Mouse (Mus musculus) limb, embryonic 11.5 days (tissue): ENCODE measurements around the gene Sec22b. TPM values are rescaled to one million over a fixed set of nuclear protein-coding genes. Genes with fewer than 3 reads are reported as not detected.

Experiments
- ATAC-seq: fragments of 200-750 bp; cut with Nextera tagmentation; 2 replicates; pipeline ENCODE4 v1.8.0; 2017; ENCODE audit warnings: low read depth; ENCODE audit not compliant: insufficient number of reproducible peaks, low FRiP score, low TSS enrichment
- DNase-seq: peaks from one replicate; pipeline ENCODE4 v3.0.0-alpha.2; 2015; ENCODE audit warnings: low spot score
- H3K27ac ChIP-seq: fragments of 300-500 bp; sonication (generic); replicated peaks from 2 replicates; pipeline ENCODE4 v1.5.1; 2014; ENCODE audit warnings: low read depth, mild to moderate bottlenecking, low read length
- H3K27me3 ChIP-seq: fragments of 300-500 bp; sonication (generic); 2 replicates; pipeline ENCODE4 v1.6.1; 2014; ENCODE audit warnings: mild to moderate bottlenecking, low read length, mixed read lengths; ENCODE audit not compliant: control insufficient read depth, insufficient read depth
- H3K36me3 ChIP-seq: fragments of 300-500 bp; sonication (generic); 2 replicates; pipeline ENCODE4 v1.6.1; 2014; ENCODE audit warnings: mild to moderate bottlenecking, low read length, moderate library complexity, mixed read lengths; ENCODE audit not compliant: control insufficient read depth, insufficient read depth
- H3K4me1 ChIP-seq: fragments of 300-500 bp; sonication (generic); 2 replicates; pipeline ENCODE4 v1.6.1; 2014; ENCODE audit warnings: low read length, mixed read lengths; ENCODE audit not compliant: control insufficient read depth, insufficient read depth
- H3K4me2 ChIP-seq: fragments of 300-500 bp; sonication (generic); 2 replicates; pipeline ENCODE4 v1.6.1; 2014; ENCODE audit warnings: low read depth, mild to moderate bottlenecking, moderate library complexity; ENCODE audit not compliant: severe bottlenecking
- H3K4me3 ChIP-seq: fragments of 300-500 bp; sonication (generic); 2 replicates; pipeline ENCODE4 v1.5.1; 2014; ENCODE audit warnings: low read depth, low read length
- H3K9ac ChIP-seq: fragments of 300-500 bp; sonication (generic); 2 replicates; pipeline ENCODE4 v1.6.1; 2014; ENCODE audit warnings: mild to moderate bottlenecking, low read length
- H3K9me3 ChIP-seq: fragments of 300-500 bp; sonication (generic); 2 replicates; pipeline ENCODE4 v1.6.1; 2016; ENCODE audit warnings: low read length; ENCODE audit not compliant: control insufficient read depth
- WGBS: fragments of 180-500 bp; shearing (Covaris S2); extraction: QIAGEN DNeasy Blood & Tissue Kit; methylation state at CpG from one replicate; pipeline ENCODE4 v1.1.7; 2014; 5-methylcytosine and 5-hydroxymethylcytosine counted together
- polyA plus RNA-seq: library from polyadenylated mRNA; unstranded; fragments of >200 nt; fragmentation: Nextera tagmentation; extraction: Ambion mirVana; gene quantifications from 2 replicates; pipeline ENCODE4 v1.2.1, GENCODE M21; 2014

Sec22b gene
- polyA plus RNA-seq, 1 experiment from 2014 or later: 153 TPM

DNA sequence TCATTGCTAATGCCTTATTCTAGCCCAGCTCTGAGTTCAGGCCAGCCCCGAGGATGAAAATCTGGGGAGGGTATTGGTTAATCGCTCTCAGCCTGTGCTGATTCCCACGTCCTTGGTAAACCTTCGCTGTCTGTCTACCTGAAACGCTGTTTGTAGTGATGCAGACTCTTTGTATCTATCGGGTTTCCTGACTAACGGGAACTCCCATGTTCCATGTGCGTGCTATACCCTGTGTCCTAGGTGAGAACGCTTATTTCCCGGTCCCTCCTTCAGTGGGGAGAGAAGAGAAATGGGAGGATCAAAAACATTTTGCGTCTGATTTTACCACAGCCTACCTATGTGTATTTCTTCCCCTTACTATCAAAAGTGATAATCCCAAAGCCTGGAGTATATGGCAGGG, 31.8 kb downstream of the Sec22b start:
- H3K27me3 ChIP-seq: peaks cover 3% of the 10 kb centered on the region; the same call in 1 of the 2 replicates
- H3K36me3 ChIP-seq: no peaks in the 10 kb centered on the region
- DNase-seq: no peak
- H3K9me3 ChIP-seq: no peaks in the 10 kb centered on the region
- ATAC-seq: no peak
- H3K4me1 ChIP-seq: peaks cover 27% of the 10 kb centered on the region
- no peak overlapping the region for H3K27ac ChIP-seq
- H3K9ac ChIP-seq: no peak overlapping the region
- H3K4me2 ChIP-seq: peak overlapping the region; percentile 29; the same call in 1 of the 2 replicates
- no peak overlapping the region for H3K4me3 ChIP-seq
- 38% methylated on average over 11 of the region's 11 CpGs for WGBS

DNA sequence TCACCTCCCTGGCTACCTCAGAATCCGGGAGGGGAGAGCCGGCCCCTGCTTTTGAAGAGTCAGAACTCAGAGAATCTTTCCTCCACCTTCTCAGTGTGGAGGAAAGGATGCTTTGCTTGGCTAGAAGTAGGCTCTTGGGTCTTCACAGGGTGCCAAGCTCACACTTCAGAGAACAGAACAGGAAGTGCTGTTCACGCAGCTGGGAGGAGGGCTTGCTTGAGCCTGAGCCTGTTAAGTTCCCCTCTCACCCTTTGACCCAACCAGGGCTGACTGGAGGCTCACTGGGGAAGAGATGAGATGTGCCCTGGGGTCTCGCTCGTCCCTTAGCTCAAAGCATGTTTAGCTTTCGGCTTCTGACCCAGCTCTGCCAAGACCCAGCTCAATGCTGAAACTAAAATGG, 32.3 kb downstream of the Sec22b start:
- no peak overlapping the region for H3K4me3 ChIP-seq
- H3K4me1 ChIP-seq: peaks cover 27% of the 10 kb centered on the region
- no peaks in the 10 kb centered on the region for H3K9me3 ChIP-seq
- no peak for DNase-seq
- H3K27ac ChIP-seq: no peak overlapping the region
- H3K36me3 ChIP-seq: no peaks in the 10 kb centered on the region
- H3K27me3 ChIP-seq: peaks cover 3% of the 10 kb centered on the region; the same call in 1 of the 2 replicates
- no peak overlapping the region for H3K9ac ChIP-seq
- H3K4me2 ChIP-seq: no peak overlapping the region
- WGBS: 14% methylated on average over 6 of the region's 6 CpGs
- no peak for ATAC-seq

DNA sequence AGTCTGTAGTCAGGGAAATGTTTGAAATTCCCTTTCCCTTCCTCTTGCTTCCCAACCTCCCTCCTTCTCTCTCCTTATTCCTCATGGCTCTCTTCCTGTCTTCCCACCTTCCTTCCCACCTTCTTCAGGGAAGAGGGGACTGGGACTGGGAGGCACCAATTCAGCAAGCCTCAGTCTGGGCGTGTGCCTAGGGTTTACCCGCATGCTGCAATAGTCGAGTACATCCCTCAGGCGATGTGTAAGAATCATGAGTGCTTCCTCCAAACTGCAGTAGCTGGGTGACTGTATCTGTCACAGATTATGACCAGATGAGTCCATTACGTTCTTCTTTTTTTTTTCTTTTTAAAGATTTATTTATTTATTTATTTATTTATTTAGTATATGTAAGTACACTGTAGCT, 32.8 kb downstream of the Sec22b start:
- ATAC-seq (no peak), DNase-seq (no peak)
- H3K9me3 ChIP-seq: no peaks in the 10 kb centered on the region
- WGBS: 72% methylated on average over 5 of the region's 5 CpGs
- H3K4me3 ChIP-seq: no peak overlapping the region
- no peaks in the 10 kb centered on the region for H3K36me3 ChIP-seq
- peaks cover 27% of the 10 kb centered on the region for H3K4me1 ChIP-seq
- H3K4me2 ChIP-seq: no peak overlapping the region
- H3K27me3 ChIP-seq: peaks cover 3% of the 10 kb centered on the region; the same call in 1 of the 2 replicates
- no peak overlapping the region for H3K27ac ChIP-seq
- no peak overlapping the region for H3K9ac ChIP-seq

- Histone ChIP-seq H3K9ac (no peak overlapping the region), H3K27me3 (peaks cover 3% of the 10 kb centered on the region; the same call in 1 of the 2 replicates), H3K27ac (no peak overlapping the region), H3K4me2 (no peak overlapping the region), H3K4me3 (no peak overlapping the region), H3K36me3 (no peaks in the 10 kb centered on the region), H3K9me3 (no peaks in the 10 kb centered on the region), H3K4me1 (peaks cover 30% of the 10 kb centered on the region)
- no peak for DNase-seq
- 68% methylated on average over 6 of the region's 6 CpGs for WGBS
- peak; percentile 52; the same call in 1 of the 2 replicates for ATAC-seq
Measured at GRCm38 (mm10) chr3:97934331-97935300, 33.6 kb downstream of the Sec22b start.

DNA sequence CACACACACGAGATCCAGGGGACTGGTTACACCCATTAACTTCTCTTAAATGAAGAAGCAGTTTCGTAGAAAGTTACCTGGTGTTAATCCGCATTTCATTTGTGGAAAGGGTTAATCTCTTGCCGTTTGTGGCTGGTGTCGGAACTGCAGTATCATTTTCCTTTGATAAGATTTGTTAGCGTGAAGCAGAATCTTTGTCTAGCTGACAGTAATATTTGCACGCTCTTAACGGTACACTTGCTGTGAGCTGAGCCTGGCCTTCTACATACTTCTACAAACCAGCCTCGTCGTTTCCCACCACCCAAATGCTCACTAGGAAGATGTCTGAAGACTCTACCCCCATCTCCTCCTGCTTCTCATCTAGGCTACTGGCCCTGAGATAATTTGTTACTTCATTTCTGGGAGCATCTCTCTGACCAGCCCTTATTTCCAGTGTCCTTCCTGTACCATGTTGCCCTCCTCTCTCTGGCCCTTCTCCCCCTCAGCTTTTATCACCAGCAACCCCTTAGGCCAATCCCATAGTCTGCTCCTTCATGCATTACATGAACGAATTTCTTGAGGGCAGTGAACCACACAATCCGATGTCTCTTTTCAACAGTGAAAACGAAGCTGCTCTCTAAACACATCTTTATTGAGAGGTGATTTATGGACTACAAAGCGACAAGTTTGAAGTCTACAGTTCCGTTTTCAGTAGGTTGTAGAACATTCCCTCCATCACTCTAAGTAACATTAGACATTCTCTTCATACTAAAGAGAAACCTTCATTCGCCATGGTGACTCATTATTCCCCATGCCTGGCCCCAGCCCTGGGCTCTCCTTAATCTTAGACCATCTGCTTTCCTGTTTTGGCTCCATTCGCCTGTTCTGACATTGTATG, 36.3 kb downstream of the Sec22b start:
- no peaks in the 10 kb centered on the region for H3K9me3 ChIP-seq
- no peak overlapping the region for H3K4me3 ChIP-seq
- H3K27me3 ChIP-seq: no peaks in the 10 kb centered on the region
- no peak for DNase-seq
- peaks cover 38% of the 10 kb centered on the region for H3K4me1 ChIP-seq
- ATAC-seq: no peak
- 62% methylated on average over 17 of the region's 17 CpGs for WGBS
- no peaks in the 10 kb centered on the region for H3K36me3 ChIP-seq
- H3K9ac ChIP-seq: no peak overlapping the region
- no peak overlapping the region for H3K27ac ChIP-seq
- H3K4me2 ChIP-seq: no peak overlapping the region

DNA sequence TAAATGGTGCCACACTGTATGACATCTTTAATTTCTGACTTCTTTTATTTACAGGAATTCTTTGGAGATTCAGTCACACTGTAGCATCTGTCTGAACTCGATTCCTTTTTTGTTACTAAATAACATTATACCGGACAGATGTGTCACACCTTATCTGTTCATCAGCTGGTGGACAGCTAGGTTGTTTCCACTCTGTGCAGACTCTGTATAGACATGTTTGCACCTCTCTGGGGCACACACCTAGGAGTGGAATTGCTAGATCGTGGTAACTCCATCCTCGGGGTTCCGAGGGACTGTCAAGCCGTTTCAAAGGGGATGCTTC, 36.9 kb downstream of the Sec22b start:
- Histone ChIP-seq H3K4me3 (no peak overlapping the region), H3K9me3 (no peaks in the 10 kb centered on the region), H3K27me3 (no peaks in the 10 kb centered on the region), H3K4me1 (peaks cover 38% of the 10 kb centered on the region), H3K36me3 (no peaks in the 10 kb centered on the region), H3K4me2 (no peak overlapping the region), H3K9ac (no peak overlapping the region), H3K27ac (no peak overlapping the region)
- WGBS: 76% methylated on average over 6 of the region's 6 CpGs
- ATAC-seq: no peak
- DNase-seq: no peak

DNA sequence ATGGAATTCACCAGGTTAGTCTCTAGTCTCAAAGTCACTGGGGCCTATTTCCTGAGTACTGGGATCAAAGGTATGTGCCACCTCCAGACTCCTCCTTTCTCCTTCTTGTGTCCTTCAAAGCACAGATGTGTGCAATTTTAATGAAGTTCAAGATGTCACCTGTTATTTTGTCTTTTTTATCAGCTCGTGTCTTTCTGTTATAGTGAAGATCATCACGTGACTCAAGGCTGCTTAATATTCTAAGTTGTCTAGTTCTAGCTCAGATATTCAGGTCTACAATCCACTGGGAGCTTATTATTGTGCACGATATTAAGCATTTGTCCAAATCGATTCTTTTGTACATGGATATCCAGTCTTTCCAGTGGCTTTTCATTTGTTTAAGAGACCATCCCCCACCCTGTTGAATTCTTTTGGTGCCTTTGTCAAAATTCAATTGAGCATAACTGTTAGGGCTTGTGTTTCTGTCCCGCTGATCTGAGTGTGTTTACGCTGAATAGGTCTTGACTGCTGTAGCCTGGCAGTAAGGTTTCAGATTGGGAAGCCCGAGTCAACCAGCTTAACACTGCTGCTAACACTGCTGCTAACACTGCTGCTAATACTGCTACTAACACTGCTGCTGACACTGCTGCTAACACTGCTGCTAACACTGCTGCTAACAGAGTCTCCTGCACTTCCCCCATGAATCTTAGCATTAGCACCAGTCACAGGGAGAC, 38.0 kb downstream of the Sec22b start:
- no peak overlapping the region for H3K4me2 ChIP-seq
- ATAC-seq (no peak), DNase-seq (no peak)
- peaks cover 34% of the 10 kb centered on the region for H3K4me1 ChIP-seq
- no peaks in the 10 kb centered on the region for H3K36me3 ChIP-seq
- H3K9me3 ChIP-seq: no peaks in the 10 kb centered on the region
- H3K4me3 ChIP-seq: no peak overlapping the region
- no peak overlapping the region for H3K9ac ChIP-seq
- no peak overlapping the region for H3K27ac ChIP-seq
- no peaks in the 10 kb centered on the region for H3K27me3 ChIP-seq
- 54% methylated on average over 7 of the region's 7 CpGs for WGBS
